Mouse (Mus musculus) embryonic fibroblast, embryonic 13.5 days (primary cell): ENCODE measurements around the gene Epha5.

Source experiments
- CTCF ChIP-seq: IDR thresholded peaks from 2 replicates; pipeline ENCODE4 v1.5.1; 2011; ENCODE audit warnings: mild to moderate bottlenecking, control low read depth, low read length, moderate library complexity, borderline replicate concordance; ENCODE audit not compliant: insufficient read depth
- POLR2A ChIP-seq: IDR thresholded peaks from 2 replicates; pipeline ENCODE4 v1.6.1; 2011; ENCODE audit warnings: low read depth, mild to moderate bottlenecking, control low read depth, low read length, moderate library complexity

DNA sequence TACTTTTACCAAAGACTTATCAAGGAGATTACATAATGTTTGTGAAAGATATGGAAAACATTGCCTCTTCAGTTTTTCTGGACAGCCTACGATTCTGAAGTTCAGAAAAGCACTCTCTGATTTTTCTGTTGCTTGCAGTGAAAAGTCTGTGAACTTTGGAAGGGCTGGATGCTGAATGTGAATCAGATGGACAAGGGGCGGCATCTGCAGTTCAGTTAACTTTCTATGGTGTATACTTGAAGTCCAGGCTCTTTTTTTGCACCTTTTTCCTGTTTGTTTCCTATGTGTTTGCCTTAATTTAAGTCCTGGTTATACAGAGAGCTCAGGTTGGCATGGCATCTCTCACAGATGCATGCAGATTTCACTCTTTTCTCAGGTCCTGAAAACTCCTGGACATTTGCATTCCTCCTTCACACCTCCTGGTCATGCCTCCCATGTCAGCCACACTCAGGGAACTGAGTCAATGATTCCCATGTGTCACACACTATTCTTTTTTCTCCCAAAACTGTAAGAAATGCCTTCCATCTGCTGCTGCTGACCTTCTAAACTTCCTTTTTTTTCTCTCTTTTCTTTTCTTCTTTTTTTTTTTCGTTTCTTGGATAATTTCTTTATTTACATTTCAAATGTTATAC, 81.2 kb downstream of the Epha5 start:
- TF ChIP-seq CTCF (no peak), POLR2A (no peak)
